Mouse (Mus musculus) thymus, adult 2 months (tissue): Measurements from ENCODE around the gene Surf4.

Source experiments
- CTCF ChIP-seq: fragments of 200-500 bp; IDR thresholded peaks from 2 replicates; pipeline ENCODE4 v1.5.1; 2012; ENCODE audit warnings: mild to moderate bottlenecking, control low read depth, low read length, moderate library complexity, borderline replicate concordance; ENCODE audit not compliant: control insufficient read depth, poor library complexity, insufficient read depth; ENCODE audit errors: extremely low read depth
- POLR2A ChIP-seq: fragments of 200-500 bp; IDR thresholded peaks from 2 replicates; pipeline ENCODE4 v1.6.1; 2012; ENCODE audit warnings: mild to moderate bottlenecking, low read length, control low read depth, moderate library complexity; ENCODE audit not compliant: control insufficient read depth, poor library complexity, insufficient read depth; ENCODE audit errors: extremely low read depth

DNA sequence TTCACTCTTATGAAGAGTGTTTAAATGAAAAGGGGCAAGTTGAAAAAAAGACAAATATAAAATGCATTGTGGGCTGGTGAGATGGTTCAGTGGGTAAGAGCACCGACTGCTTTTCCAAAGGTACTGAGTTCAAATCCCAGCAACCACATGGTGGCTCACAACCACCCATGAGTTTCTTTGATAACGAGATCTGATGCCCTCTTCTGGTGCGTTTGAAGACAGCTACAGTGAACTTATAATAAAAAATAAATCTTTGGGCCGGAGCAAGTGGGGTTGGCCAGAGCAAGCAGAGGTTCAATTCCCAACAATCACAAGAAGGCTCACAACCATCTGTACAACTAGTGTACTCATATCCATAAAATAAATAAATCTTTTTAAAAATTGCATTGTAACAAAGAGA, 37.8 kb downstream of the Surf4 start:
- TF ChIP-seq CTCF (no peak), POLR2A (no peak)
